Mouse (Mus musculus) liver, embryonic 12.5 days (tissue): ENCODE results near the gene Prkag3. TPM values are rescaled to one million over a fixed set of nuclear protein-coding genes. Genes with fewer than 3 reads are reported as not detected.

Source experiments
- ATAC-seq: fragments of 200-750 bp; cut with Nextera tagmentation; 2 replicates; pipeline ENCODE4 v1.8.0; 2017; ENCODE audit warnings: moderate number of reproducible peaks, mild to moderate bottlenecking, moderate library complexity
- H3K27ac ChIP-seq: fragments of 300-500 bp; sonication (generic); 2 replicates; pipeline ENCODE4 v1.5.1; 2016; ENCODE audit warnings: mild to moderate bottlenecking
- H3K27me3 ChIP-seq: fragments of 300-500 bp; sonication (generic); replicated peaks from 2 replicates; pipeline ENCODE4 v1.6.1; 2016; ENCODE audit warnings: mild to moderate bottlenecking, moderate library complexity
- H3K36me3 ChIP-seq: fragments of 300-500 bp; sonication (generic); 2 replicates; pipeline ENCODE4 v1.6.1; 2016; ENCODE audit warnings: mild to moderate bottlenecking, moderate library complexity
- H3K4me1 ChIP-seq: fragments of 300-500 bp; sonication (generic); 2 replicates; pipeline ENCODE4 v1.6.1; 2016
- H3K4me2 ChIP-seq: fragments of 300-500 bp; sonication (generic); 2 replicates; pipeline ENCODE4 v1.6.1; 2016; ENCODE audit warnings: mild to moderate bottlenecking, moderate library complexity
- H3K4me3 ChIP-seq: fragments of 300-500 bp; sonication (generic); 2 replicates; pipeline ENCODE4 v1.5.1; 2016; ENCODE audit warnings: mild to moderate bottlenecking, moderate library complexity
- H3K9ac ChIP-seq: fragments of 300-500 bp; sonication (generic); 2 replicates; pipeline ENCODE4 v1.6.1; 2016; ENCODE audit warnings: mild to moderate bottlenecking, moderate library complexity
- H3K9me3 ChIP-seq: fragments of 300-500 bp; sonication (generic); replicated peaks from 2 replicates; pipeline ENCODE4 v1.6.1; 2016; ENCODE audit warnings: mild to moderate bottlenecking, moderate library complexity
- WGBS: fragments of 180-500 bp; shearing (Covaris S2); methylation state at CpG from one replicate; pipeline ENCODE4 v1.1.7; 2016; ENCODE audit not compliant: insufficient replicate concordance; 5-methylcytosine and 5-hydroxymethylcytosine counted together
- polyA plus RNA-seq: library from polyadenylated mRNA; unstranded; fragments of >200 nt; fragmentation: Nextera tagmentation; extraction: Ambion mirVana; gene quantifications from 2 replicates; pipeline ENCODE4 v1.2.1, GENCODE M21; 2016

The Prkag3 gene
- polyA plus RNA-seq, 1 experiment from 2014 or later, result not detected

GRCm38 (mm10) chr1:74783554-74783953, 34.5 kb upstream of the Prkag3 start:
- peaks cover 8% of the 10 kb centered on the region; the same call in 1 of the 2 replicates for H3K4me1 ChIP-seq
- 5% methylated on average over 13 of the region's 13 CpGs for WGBS
- peak overlapping the region; percentile 43 for H3K4me3 ChIP-seq
- H3K27me3 ChIP-seq, result peaks cover 94% of the 10 kb centered on the region
- no peak for ATAC-seq
- no peak overlapping the region for H3K27ac ChIP-seq
- H3K36me3 ChIP-seq, result no peaks in the 10 kb centered on the region
- H3K9me3 ChIP-seq, result no peaks in the 10 kb centered on the region
- H3K9ac ChIP-seq, result no peak overlapping the region
- H3K4me2 ChIP-seq, result peak overlapping the region; percentile 67; the same call in 1 of the 2 replicates

- Histone ChIP-seq H3K9me3 (no peaks in the 10 kb centered on the region), H3K27me3 (peaks cover 94% of the 10 kb centered on the region), H3K4me3 (no peak overlapping the region), H3K36me3 (no peaks in the 10 kb centered on the region), H3K4me2 (no peak overlapping the region), H3K9ac (no peak overlapping the region), H3K4me1 (peaks cover 8% of the 10 kb centered on the region; the same call in 1 of the 2 replicates), H3K27ac (no peak overlapping the region)
- no peak for ATAC-seq
- WGBS, result 10% methylated on average over 14 of the region's 14 CpGs
These were observed 33.0 kb upstream of the Prkag3 start for GRCm38 (mm10) chr1:74782045-74782444.

DNA sequence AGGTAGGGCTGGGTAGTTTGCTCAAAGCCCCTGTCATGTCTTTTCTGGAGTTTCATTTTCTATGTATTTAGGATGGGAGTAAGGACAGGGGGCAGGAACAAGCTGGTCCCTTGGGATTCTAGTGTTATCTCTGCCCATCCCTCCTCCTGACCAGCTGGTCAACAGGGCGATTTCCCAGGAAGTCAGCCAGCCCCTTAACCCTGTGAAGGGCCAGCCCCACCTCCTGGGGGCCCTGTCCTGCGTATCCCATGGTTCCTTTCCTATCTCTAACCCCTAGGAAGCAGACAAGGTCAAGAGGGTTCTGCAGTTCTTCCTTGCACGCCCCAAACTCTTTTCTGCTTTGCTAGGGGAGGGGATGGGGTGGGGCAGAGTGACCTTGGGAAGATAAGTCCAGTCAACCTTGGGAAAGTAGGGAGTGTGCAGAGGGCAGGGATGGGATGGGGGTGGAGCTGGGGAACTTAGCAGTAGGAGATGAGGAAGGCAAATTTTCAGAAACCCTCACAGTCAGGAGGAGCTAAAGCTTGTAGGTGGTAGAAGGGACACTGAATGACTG, 30.0 kb upstream of the Prkag3 start:
- Histone ChIP-seq H3K4me2 (no peak overlapping the region), H3K9ac (no peak overlapping the region), H3K36me3 (no peaks in the 10 kb centered on the region), H3K4me1 (peaks cover 3% of the 10 kb centered on the region; the same call in 1 of the 2 replicates), H3K27ac (no peak overlapping the region), H3K9me3 (no peaks in the 10 kb centered on the region), H3K4me3 (no peak overlapping the region), H3K27me3 (peaks cover 96% of the 10 kb centered on the region)
- WGBS, result 15% methylated on average over 3 of the region's 3 CpGs
- no peak for ATAC-seq

- H3K4me1 ChIP-seq, result peaks cover 10% of the 10 kb centered on the region
- WGBS, result 7% methylated on average over 5 of the region's 5 CpGs
These were observed 26.8 kb upstream of the Prkag3 start for GRCm38 (mm10) chr1:74775816-74776215.

GRCm38 (mm10) chr1:74774062-74774461, 25.0 kb upstream of the Prkag3 start:
- H3K9ac ChIP-seq, result no peak overlapping the region
- peaks cover 10% of the 10 kb centered on the region for H3K4me1 ChIP-seq
- no peak for ATAC-seq
- no peaks in the 10 kb centered on the region for H3K36me3 ChIP-seq
- H3K27ac ChIP-seq, result no peak overlapping the region
- H3K4me2 ChIP-seq, result no peak overlapping the region
- no peaks in the 10 kb centered on the region for H3K9me3 ChIP-seq
- peaks cover 100% of the 10 kb centered on the region for H3K27me3 ChIP-seq
- 24% methylated on average over 7 of the region's 7 CpGs for WGBS
- H3K4me3 ChIP-seq, result no peak overlapping the region

More at GRCm38 (mm10) chr1:74775816-74776215, 26.8 kb upstream of the Prkag3 start:
- no peaks in the 10 kb centered on the region for H3K9me3 ChIP-seq
- no peak overlapping the region for H3K4me2 ChIP-seq
- H3K36me3 ChIP-seq, result no peaks in the 10 kb centered on the region
- no peak for ATAC-seq
- H3K4me3 ChIP-seq, result no peak overlapping the region
- no peak overlapping the region for H3K9ac ChIP-seq
- no peak overlapping the region for H3K27ac ChIP-seq
- peaks cover 96% of the 10 kb centered on the region for H3K27me3 ChIP-seq

DNA sequence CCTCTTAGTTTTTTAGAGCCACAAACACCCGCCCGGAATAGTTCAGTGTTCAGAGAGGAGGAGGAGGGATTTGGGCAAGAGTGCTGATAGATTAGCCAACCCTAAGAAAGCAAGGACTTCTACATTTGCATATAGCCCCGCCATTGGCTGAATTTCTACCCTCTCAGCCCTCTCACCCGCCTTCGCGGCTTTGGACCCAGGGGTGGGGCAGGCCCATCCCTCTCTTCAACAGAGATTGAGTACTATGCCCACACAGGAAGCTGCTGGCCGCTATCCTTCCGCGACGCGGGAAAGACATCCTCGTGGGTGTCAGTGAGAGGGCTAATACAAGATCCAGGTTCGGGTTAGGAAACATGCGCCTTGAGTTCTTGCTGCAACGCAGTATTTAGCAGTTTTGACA, 24.1 kb upstream of the Prkag3 start:
- no peak overlapping the region for H3K9ac ChIP-seq
- peaks cover 10% of the 10 kb centered on the region for H3K4me1 ChIP-seq
- no peak overlapping the region for H3K4me3 ChIP-seq
- no peaks in the 10 kb centered on the region for H3K9me3 ChIP-seq
- H3K27me3 ChIP-seq, result peaks cover 100% of the 10 kb centered on the region
- ATAC-seq, result peak; percentile 63
- no peak overlapping the region for H3K27ac ChIP-seq
- 0 out of 2 replicates have a peak overlapping the region, but pooled peaks have one; percentile 21 for H3K4me2 ChIP-seq
- no peaks in the 10 kb centered on the region for H3K36me3 ChIP-seq
- WGBS, result under 1% methylated on average over 15 of the region's 15 CpGs

GRCm38 (mm10) chr1:74771931-74772620, 23.1 kb upstream of the Prkag3 start:
- H3K27me3 ChIP-seq, result peaks cover 100% of the 10 kb centered on the region
- peak overlapping the region; percentile 37 for H3K4me3 ChIP-seq
- no peak overlapping the region for H3K9ac ChIP-seq
- peak overlapping the region; percentile 63 for H3K4me2 ChIP-seq
- H3K36me3 ChIP-seq, result no peaks in the 10 kb centered on the region
- no peak overlapping the region for H3K27ac ChIP-seq
- peaks cover 10% of the 10 kb centered on the region for H3K4me1 ChIP-seq
- ATAC-seq, result no peak
- no peaks in the 10 kb centered on the region for H3K9me3 ChIP-seq
- WGBS, result 3% methylated on average over 38 of the region's 51 CpGs

GRCm38 (mm10) chr1:74771845-74771930, 22.7 kb upstream of the Prkag3 start, which contains the start of gene Wnt6:
Gene Wnt6, plus strand, starts transcription at chr1:74771892.
- H3K36me3 ChIP-seq, result no peaks in the 10 kb centered on the region
- H3K27me3 ChIP-seq, result peaks cover 100% of the 10 kb centered on the region
- no peak within 1 kb of the TSS for H3K9ac ChIP-seq
- no peak within 1 kb of the TSS for H3K27ac ChIP-seq
- peaks cover 10% of the 10 kb centered on the region for H3K4me1 ChIP-seq
- no peaks in the 10 kb centered on the region for H3K9me3 ChIP-seq
- no peak for ATAC-seq
- peak within 1 kb of the TSS; percentile 63 for H3K4me2 ChIP-seq
- peak within 1 kb of the TSS; percentile 37 for H3K4me3 ChIP-seq
- WGBS, result no CpG with 5 or more reads among the region's 8 CpGs

GRCm38 (mm10) chr1:74771467-74771844, 22.4 kb upstream of the Prkag3 start:
- Histone ChIP-seq H3K27me3 (peaks cover 100% of the 10 kb centered on the region), H3K9ac (no peak overlapping the region), H3K4me1 (peaks cover 10% of the 10 kb centered on the region), H3K4me3 (peak overlapping the region; percentile 37), H3K4me2 (peak overlapping the region; percentile 63), H3K36me3 (no peaks in the 10 kb centered on the region), H3K27ac (no peak overlapping the region), H3K9me3 (no peaks in the 10 kb centered on the region)
- 2% methylated on average over 17 of the region's 26 CpGs for WGBS
- no peak for ATAC-seq

GRCm38 (mm10) chr1:74770727-74771466, 21.9 kb upstream of the Prkag3 start:
- Histone ChIP-seq H3K4me3 (peak overlapping the region; percentile 37; the same call in 1 of the 2 replicates), H3K27ac (no peak overlapping the region), H3K36me3 (no peaks in the 10 kb centered on the region), H3K27me3 (peaks cover 97% of the 10 kb centered on the region), H3K4me2 (peak overlapping the region; percentile 63), H3K9me3 (no peaks in the 10 kb centered on the region), H3K9ac (no peak overlapping the region), H3K4me1 (peaks cover 10% of the 10 kb centered on the region)
- 2% methylated on average over 35 of the region's 35 CpGs for WGBS
- no peak for ATAC-seq

- H3K4me3 ChIP-seq, result no peak overlapping the region
- H3K4me1 ChIP-seq, result no peaks in the 10 kb centered on the region
- no peak overlapping the region for H3K4me2 ChIP-seq
- peaks cover 58% of the 10 kb centered on the region for H3K27me3 ChIP-seq
- no peak overlapping the region for H3K27ac ChIP-seq
- WGBS, result 1% methylated on average over 6 of the region's 6 CpGs
- H3K36me3 ChIP-seq, result no peaks in the 10 kb centered on the region
- no peak for ATAC-seq
- H3K9me3 ChIP-seq, result no peaks in the 10 kb centered on the region
- H3K9ac ChIP-seq, result no peak overlapping the region
These were observed 14.1 kb upstream of the Prkag3 start for GRCm38 (mm10) chr1:74763081-74763480.

DNA sequence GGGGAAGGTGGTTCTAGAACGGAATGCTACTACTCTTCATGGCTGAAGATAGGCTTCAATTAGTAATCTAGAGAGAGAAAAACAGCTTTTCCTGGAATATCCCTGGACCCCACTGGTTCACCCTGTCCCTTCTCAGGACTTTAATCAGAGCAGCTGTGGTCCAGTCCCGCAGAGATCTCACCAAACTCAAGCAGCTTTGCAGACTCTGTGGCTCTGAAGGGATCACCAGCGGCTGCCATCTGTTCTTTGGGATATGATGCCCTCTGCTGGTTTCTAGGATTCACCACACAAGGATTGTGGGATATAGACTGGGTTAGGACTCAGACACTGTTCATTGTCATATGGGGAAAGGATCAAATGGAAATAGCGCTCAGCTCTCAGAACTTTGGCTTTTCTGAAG, 10.8 kb upstream of the Prkag3 start:
- no peaks in the 10 kb centered on the region for H3K4me1 ChIP-seq
- H3K9me3 ChIP-seq, result no peaks in the 10 kb centered on the region
- H3K27ac ChIP-seq, result no peak overlapping the region
- no peak overlapping the region for H3K9ac ChIP-seq
- H3K4me3 ChIP-seq, result no peak overlapping the region
- ATAC-seq, result no peak
- no peak overlapping the region for H3K4me2 ChIP-seq
- H3K36me3 ChIP-seq, result no peaks in the 10 kb centered on the region
- 19% methylated on average over 4 of the region's 4 CpGs for WGBS
- peaks cover 29% of the 10 kb centered on the region for H3K27me3 ChIP-seq
